Mouse (Mus musculus): ENCODE measurements around the gene Gm17334. TPM values are rescaled to one million over a fixed set of nuclear protein-coding genes. Genes with fewer than 3 reads are reported as not detected.
A peak's percentile ranks its signal among the peaks of the same experiment; 100 is the strongest.

The Gm17334 gene
- polyA plus RNA-seq, 1 experiment from 2014 or later: not detected

DNA sequence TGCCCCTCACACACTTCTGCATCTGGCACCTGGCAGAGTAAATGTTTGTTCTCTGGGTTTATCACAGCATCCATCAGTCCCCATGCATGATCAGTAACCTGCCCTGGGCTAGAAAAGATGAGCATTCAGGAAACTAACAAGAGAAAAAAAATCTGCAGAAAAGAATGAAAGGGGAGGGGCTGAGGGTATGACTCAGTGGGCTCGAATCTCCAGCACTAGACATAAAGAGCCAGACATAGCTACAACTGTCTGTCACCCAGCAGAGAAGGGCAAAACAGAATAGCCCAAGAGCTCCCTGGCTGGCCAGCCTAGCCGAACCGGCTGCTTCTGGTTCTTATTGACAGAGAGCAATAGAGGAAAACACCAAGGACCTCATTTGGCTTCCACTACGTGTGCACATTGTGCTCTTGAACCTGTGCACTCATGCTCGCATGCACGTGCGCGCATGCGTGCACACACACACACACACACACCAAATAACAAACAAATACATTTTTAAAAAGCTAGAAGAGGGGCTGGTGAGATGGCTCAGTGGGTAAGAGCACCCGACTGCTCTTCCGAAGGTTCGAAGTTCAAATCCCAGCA is 17.9 kb downstream of the Gm17334 start:
- DNase-seq (ENCODE audit: low spot score): no peak

DNA sequence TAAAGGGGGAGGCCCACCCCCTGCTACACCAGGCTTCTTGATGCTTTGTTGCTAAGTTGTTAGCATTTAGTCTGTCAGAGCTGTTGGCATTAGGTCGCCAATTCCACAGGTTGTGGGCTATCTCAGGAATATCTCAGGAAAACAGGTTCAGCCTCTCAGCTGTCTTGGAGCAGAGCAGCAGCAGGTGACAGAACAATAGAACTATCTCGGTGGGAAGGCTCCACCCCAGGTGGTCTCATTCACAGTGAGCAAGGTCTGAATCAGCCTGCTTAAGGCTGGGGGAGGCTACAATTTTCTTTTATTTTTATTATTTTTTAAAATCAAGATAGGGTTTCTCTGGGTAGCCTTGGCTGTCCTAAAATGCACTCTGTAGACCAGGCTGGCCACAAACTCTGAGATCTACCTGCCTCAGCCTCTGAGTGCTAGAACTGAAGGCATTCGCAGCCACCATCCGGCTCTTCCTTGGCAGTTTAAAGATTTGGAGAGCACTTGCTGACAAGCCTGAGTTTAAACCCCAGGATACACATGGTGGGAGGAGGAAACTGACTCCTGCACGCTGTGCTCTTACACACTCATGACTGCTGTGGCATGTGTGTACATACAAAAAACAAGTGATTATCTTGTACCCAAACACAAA is 23.2 kb downstream of the Gm17334 start:
- no peak overlapping the region for H3K4me3 ChIP-seq (ENCODE audit: low read depth, low read length)
- no peaks in the 10 kb centered on the region for H3K9me3 ChIP-seq (ENCODE audit: control insufficient read depth, low read length)
- WGBS: 62% methylated on average over 5 of the region's 5 CpGs
- H3K4me1 ChIP-seq (ENCODE audit: control insufficient read depth, insufficient read depth, low read length): no peaks in the 10 kb centered on the region
- H3K36me3 ChIP-seq (ENCODE audit: control insufficient read depth, insufficient read depth, low read length): no peaks in the 10 kb centered on the region
- no peak overlapping the region for H3K9ac ChIP-seq (ENCODE audit: low read length)
- ATAC-seq (ENCODE audit: insufficient number of reproducible peaks, low FRiP score, low TSS enrichment, low read depth) (no peak), DNase-seq (ENCODE audit: low spot score) (no peak)
- no peak overlapping the region for H3K4me2 ChIP-seq (ENCODE audit: low read depth, severe bottlenecking)
- H3K27ac ChIP-seq (replicated peaks; ENCODE audit: low read depth, low read length): no peak overlapping the region
- H3K27me3 ChIP-seq (ENCODE audit: control insufficient read depth, insufficient read depth, low read length): no peaks in the 10 kb centered on the region

More for the DNA sequence above, 17.9 kb downstream of the Gm17334 start:
- Histone ChIP-seq H3K36me3 (ENCODE audit: control insufficient read depth, insufficient read depth, low read length) (no peaks in the 10 kb centered on the region), H3K4me3 (ENCODE audit: low read depth, low read length) (no peak overlapping the region), H3K27ac (replicated peaks; ENCODE audit: low read depth, low read length) (no peak overlapping the region), H3K9me3 (ENCODE audit: control insufficient read depth, low read length) (no peaks in the 10 kb centered on the region), H3K27me3 (ENCODE audit: control insufficient read depth, insufficient read depth, low read length) (no peaks in the 10 kb centered on the region), H3K4me1 (ENCODE audit: control insufficient read depth, insufficient read depth, low read length) (peaks cover 15% of the 10 kb centered on the region), H3K4me2 (ENCODE audit: low read depth, severe bottlenecking) (no peak overlapping the region), H3K9ac (ENCODE audit: low read length) (no peak overlapping the region)
- no peak for ATAC-seq (ENCODE audit: insufficient number of reproducible peaks, low FRiP score, low TSS enrichment, low read depth)
- 84% methylated on average over 12 of the region's 12 CpGs for WGBS

DNA sequence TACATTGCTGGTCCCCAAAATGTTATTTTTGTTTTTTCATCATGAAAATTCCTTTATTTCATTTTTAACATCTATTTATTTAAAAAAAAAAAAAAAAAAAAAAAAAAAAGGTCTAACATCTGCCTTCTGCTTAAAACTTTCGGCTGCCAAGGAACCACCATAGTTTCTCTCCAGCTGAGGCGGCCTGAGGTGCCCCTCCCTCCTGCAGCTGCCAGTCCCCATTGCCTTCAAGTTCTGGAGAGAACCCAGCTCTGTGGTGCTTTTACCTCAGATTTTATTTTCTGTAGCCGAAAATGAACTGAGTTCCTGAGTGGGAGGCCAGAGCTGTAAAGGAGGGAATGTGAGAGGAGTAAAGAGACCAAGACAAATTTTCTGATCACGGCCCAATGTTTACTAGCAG is 23.7 kb downstream of the Gm17334 start:
- no peak overlapping the region for H3K4me3 ChIP-seq (ENCODE audit: low read depth, low read length)
- no peaks in the 10 kb centered on the region for H3K9me3 ChIP-seq (ENCODE audit: control insufficient read depth, low read length)
- no peaks in the 10 kb centered on the region for H3K36me3 ChIP-seq (ENCODE audit: control insufficient read depth, insufficient read depth, low read length)
- H3K4me1 ChIP-seq (ENCODE audit: control insufficient read depth, insufficient read depth, low read length): no peaks in the 10 kb centered on the region
- no peak overlapping the region for H3K27ac ChIP-seq (replicated peaks; ENCODE audit: low read depth, low read length)
- DNase-seq (ENCODE audit: low spot score) (no peak), ATAC-seq (ENCODE audit: insufficient number of reproducible peaks, low FRiP score, low TSS enrichment, low read depth) (no peak)
- no peaks in the 10 kb centered on the region for H3K27me3 ChIP-seq (ENCODE audit: control insufficient read depth, insufficient read depth, low read length)
- H3K4me2 ChIP-seq (ENCODE audit: low read depth, severe bottlenecking): no peak overlapping the region
- 74% methylated on average over 4 of the region's 4 CpGs for WGBS
- H3K9ac ChIP-seq (ENCODE audit: low read length): no peak overlapping the region

DNA sequence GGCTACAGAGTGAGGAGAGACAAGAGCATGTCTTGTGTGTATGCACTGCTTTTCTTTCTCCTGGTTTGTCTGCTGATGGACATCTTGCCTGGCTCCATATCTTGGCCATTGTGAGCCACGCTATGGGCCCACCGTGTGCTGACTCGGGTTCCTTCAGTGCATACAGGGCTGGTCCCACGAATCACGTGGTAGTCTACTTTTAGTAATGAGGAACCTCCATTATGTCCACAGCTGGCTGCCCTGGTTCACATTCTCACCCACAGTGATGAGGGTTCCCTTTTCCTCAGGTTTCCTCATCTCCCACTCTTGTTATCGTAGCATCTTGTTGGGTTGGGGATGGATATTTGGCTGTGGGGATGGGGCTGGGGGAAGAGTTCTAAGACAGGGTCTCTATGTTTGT is 24.4 kb downstream of the Gm17334 start:
- H3K27ac ChIP-seq (replicated peaks; ENCODE audit: low read depth, low read length): no peak overlapping the region
- H3K36me3 ChIP-seq (ENCODE audit: control insufficient read depth, insufficient read depth, low read length): no peaks in the 10 kb centered on the region
- DNase-seq (ENCODE audit: low spot score) (no peak), ATAC-seq (ENCODE audit: insufficient number of reproducible peaks, low FRiP score, low TSS enrichment, low read depth) (no peak)
- no peak overlapping the region for H3K4me3 ChIP-seq (ENCODE audit: low read depth, low read length)
- no peaks in the 10 kb centered on the region for H3K4me1 ChIP-seq (ENCODE audit: control insufficient read depth, insufficient read depth, low read length)
- 91% methylated on average over 6 of the region's 6 CpGs for WGBS
- H3K9ac ChIP-seq (ENCODE audit: low read length): no peak overlapping the region
- no peaks in the 10 kb centered on the region for H3K9me3 ChIP-seq (ENCODE audit: control insufficient read depth, low read length)
- H3K27me3 ChIP-seq (ENCODE audit: control insufficient read depth, insufficient read depth, low read length): no peaks in the 10 kb centered on the region
- H3K4me2 ChIP-seq (ENCODE audit: low read depth, severe bottlenecking): no peak overlapping the region

DNA sequence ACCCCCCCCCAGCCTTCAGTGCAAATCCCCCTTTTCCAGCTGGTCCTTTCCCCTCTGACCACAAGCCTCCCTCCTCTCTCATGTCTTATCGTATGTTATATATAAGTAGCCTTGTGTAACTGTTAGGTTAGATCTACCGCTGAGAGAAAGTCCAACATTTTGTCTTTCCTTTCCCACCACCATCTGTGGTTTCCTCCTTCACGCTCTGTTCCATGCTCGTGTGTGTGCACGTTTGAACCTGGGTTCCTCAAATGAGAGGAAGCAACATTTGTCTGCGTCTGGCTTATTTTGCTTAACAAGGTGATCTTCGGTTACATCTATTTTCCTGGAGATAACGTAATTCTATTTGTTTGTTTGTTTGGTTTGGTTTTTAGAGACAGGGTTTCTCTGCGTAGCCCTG is 25.0 kb downstream of the Gm17334 start:
- Histone ChIP-seq H3K9me3 (ENCODE audit: control insufficient read depth, low read length) (no peaks in the 10 kb centered on the region), H3K4me2 (ENCODE audit: low read depth, severe bottlenecking) (no peak overlapping the region), H3K4me3 (ENCODE audit: low read depth, low read length) (no peak overlapping the region), H3K36me3 (ENCODE audit: control insufficient read depth, insufficient read depth, low read length) (no peaks in the 10 kb centered on the region), H3K9ac (ENCODE audit: low read length) (no peak overlapping the region), H3K27me3 (ENCODE audit: control insufficient read depth, insufficient read depth, low read length) (no peaks in the 10 kb centered on the region), H3K4me1 (ENCODE audit: control insufficient read depth, insufficient read depth, low read length) (no peaks in the 10 kb centered on the region), H3K27ac (replicated peaks; ENCODE audit: low read depth, low read length) (no peak overlapping the region)
- WGBS: 93% methylated on average over 9 of the region's 9 CpGs
- no peak for DNase-seq (ENCODE audit: low spot score)
- ATAC-seq (ENCODE audit: insufficient number of reproducible peaks, low FRiP score, low TSS enrichment, low read depth): no peak

DNA sequence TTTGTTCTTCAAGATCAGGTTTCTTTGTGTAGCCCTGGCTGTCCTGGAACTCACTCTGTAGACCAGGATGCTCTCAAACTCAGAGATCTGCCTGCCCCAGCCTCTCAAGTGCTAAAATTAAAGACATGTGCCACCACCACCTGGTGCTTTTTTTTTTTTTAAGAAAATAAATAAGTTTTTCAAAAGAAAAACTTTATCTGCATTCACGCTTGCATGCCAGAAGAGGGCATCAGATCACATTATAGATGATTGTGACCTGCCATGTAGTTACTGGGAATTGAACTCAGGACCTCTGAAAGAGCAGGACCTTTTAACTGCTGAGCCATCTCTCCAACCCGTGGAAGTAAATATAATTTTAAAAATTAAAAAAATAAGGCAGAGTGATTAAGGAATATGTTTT is 27.7 kb downstream of the Gm17334 start:
- no peaks in the 10 kb centered on the region for H3K27me3 ChIP-seq (ENCODE audit: control insufficient read depth, insufficient read depth, low read length)
- H3K9ac ChIP-seq (ENCODE audit: low read length): no peak overlapping the region
- no peak overlapping the region for H3K27ac ChIP-seq (replicated peaks; ENCODE audit: low read depth, low read length)
- DNase-seq (ENCODE audit: low spot score) (no peak), ATAC-seq (ENCODE audit: insufficient number of reproducible peaks, low FRiP score, low TSS enrichment, low read depth) (no peak)
- H3K4me1 ChIP-seq (ENCODE audit: control insufficient read depth, insufficient read depth, low read length): no peaks in the 10 kb centered on the region
- H3K4me2 ChIP-seq (ENCODE audit: low read depth, severe bottlenecking): no peak overlapping the region
- no peak overlapping the region for H3K4me3 ChIP-seq (ENCODE audit: low read depth, low read length)
- H3K36me3 ChIP-seq (ENCODE audit: control insufficient read depth, insufficient read depth, low read length): no peaks in the 10 kb centered on the region
- H3K9me3 ChIP-seq (ENCODE audit: control insufficient read depth, low read length): no peaks in the 10 kb centered on the region
- WGBS: 92% methylated on average over 2 of the region's 2 CpGs

DNA sequence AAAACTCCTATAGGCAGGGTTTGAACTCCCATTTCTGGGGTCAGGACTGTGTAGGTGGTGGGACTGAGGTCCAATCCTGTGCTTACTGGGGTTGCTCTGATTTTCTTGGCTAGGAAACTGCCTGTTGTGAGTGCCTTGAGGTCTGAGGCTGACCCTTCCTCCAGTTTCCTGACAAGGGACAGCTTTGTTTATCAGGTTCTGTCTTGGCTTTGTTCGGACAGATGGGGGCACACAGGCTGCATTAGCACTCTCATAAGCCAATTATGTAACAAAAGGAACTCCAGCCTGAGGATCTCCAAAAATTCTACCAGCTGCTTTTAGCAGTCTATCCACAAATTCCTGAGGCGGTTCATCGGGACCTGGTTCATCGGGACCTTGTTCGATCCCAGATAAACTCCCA is 30.6 kb downstream of the Gm17334 start:
- WGBS: 54% methylated on average over 5 of the region's 5 CpGs
- H3K4me1 ChIP-seq (ENCODE audit: control insufficient read depth, insufficient read depth, low read length): no peaks in the 10 kb centered on the region
- H3K27ac ChIP-seq (replicated peaks; ENCODE audit: low read depth, low read length): no peak overlapping the region
- no peak for ATAC-seq (ENCODE audit: insufficient number of reproducible peaks, low FRiP score, low TSS enrichment, low read depth)
- no peaks in the 10 kb centered on the region for H3K27me3 ChIP-seq (ENCODE audit: control insufficient read depth, insufficient read depth, low read length)
- no peaks in the 10 kb centered on the region for H3K36me3 ChIP-seq (ENCODE audit: control insufficient read depth, insufficient read depth, low read length)
- H3K9me3 ChIP-seq (ENCODE audit: control insufficient read depth, low read length): no peaks in the 10 kb centered on the region
- no peak for DNase-seq (ENCODE audit: low spot score)
- no peak overlapping the region for H3K4me2 ChIP-seq (ENCODE audit: low read depth, severe bottlenecking)
- no peak overlapping the region for H3K4me3 ChIP-seq (ENCODE audit: low read depth, low read length)
- H3K9ac ChIP-seq (ENCODE audit: low read length): no peak overlapping the region

DNA sequence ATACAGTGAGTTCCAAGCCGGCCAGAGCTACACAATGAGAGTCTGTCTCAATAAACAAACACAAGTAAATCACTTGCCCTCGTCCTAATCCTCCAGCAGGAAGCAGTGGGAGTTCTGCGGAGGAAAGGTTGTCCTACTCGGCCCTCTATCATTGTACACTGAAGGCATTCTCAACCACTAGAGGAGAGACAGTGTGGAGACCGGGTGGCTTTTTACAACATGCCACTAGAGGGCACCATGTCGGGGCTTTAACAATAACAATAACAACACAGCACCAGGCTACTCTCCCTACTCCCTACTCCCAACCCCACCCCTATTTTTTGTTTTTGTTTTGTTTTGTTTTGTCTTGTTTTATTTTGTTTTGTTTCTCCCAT is 35.4 kb downstream of the Gm17334 start:
- no peak for ATAC-seq (ENCODE audit: insufficient number of reproducible peaks, low FRiP score, low TSS enrichment, low read depth)
- Histone ChIP-seq H3K4me1 (ENCODE audit: control insufficient read depth, insufficient read depth, low read length) (no peaks in the 10 kb centered on the region), H3K36me3 (ENCODE audit: control insufficient read depth, insufficient read depth, low read length) (no peaks in the 10 kb centered on the region), H3K4me3 (ENCODE audit: low read depth, low read length) (no peak overlapping the region), H3K27ac (replicated peaks; ENCODE audit: low read depth, low read length) (no peak overlapping the region), H3K4me2 (ENCODE audit: low read depth, severe bottlenecking) (no peak overlapping the region), H3K27me3 (ENCODE audit: control insufficient read depth, insufficient read depth, low read length) (no peaks in the 10 kb centered on the region), H3K9ac (ENCODE audit: low read length) (no peak overlapping the region), H3K9me3 (ENCODE audit: control insufficient read depth, low read length) (no peaks in the 10 kb centered on the region)
- WGBS: 45% methylated on average over 6 of the region's 6 CpGs
- DNase-seq (ENCODE audit: low spot score): peak; percentile 61
